Mouse (Mus musculus) spleen, adult 12 weeks (tissue): ENCODE measurements around the gene Slc25a54.
A peak's percentile ranks its signal among the peaks of the same experiment; 100 is the strongest.

ENCODE experiments used
- DNase-seq: peaks from one replicate; pipeline ENCODE4 v3.0.0; 2022; ENCODE audit warnings: low spot score

Gene Slc25a54

DNA sequence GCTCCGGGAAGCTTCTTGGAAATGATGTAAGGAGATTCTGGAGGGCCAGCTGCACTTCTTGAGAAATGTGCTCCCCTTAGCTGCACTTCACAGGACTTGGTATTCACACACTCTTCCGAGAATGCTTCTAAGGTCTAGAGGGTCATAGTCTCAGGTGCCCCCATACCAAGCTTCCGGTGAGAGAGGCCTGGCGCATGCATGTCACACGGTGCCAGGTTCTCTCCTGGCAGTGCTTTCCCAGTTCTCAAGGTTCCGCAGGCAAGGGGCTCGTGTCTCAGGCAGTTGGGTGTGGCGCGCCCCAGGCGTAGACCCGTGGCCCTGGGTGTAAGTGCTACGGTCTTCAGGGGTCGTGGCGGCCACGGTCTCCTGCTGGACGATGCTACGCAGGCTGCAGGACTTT is at the start of gene Slc25a54:
Slc25a54 (plus strand) TSS at position 301 of the 400 bp plus-strand sequence.
- DNase-seq = no peak

DNA sequence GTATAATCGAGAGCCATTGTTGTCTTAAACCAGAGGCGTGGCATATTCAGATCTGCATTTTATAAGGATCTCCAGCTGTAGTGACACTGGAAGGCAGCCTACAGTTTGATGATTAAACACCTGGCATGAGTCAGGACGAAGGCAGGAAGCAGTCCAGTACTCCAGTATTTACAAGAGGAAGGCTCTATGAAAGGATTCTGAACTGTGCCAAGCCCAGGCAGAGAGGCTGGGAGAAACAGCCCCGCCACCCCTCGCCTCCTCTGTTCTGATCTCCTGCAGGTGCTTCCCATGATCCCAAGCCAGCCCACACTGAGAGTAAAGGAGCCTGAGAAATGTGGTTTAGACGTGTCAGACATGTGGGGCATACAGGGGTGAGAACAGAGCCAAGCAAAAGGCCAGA is 49.5 kb upstream of the Slc25a54 start:
- DNase-seq = no peak

GRCm38 (mm10) chr3:109031626-109032025 is 48.6 kb upstream of the Slc25a54 start:
- no peak for DNase-seq

DNA sequence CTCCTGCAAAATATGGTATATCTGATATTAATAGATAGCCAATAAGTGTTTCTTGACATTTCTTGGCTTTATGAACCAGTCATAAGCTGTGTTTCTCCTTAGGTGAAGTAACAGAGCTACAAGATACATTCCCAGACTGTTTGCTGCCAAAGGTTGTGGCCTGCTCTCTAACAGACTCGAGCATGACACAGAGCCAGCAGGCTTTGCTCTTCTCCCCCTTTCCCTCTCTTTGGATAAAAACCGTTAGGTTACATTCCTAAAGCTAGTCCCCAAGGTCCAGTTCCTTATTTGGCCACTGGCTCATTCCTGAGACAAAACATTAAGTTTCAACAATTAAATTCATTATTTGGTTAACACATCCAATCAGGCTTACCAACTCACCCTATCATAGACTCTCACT is 48.0 kb upstream of the Slc25a54 start:
- DNase-seq = no peak

- DNase-seq = no peak
These were observed 45.9 kb upstream of the Slc25a54 start for GRCm38 (mm10) chr3:109034411-109034810.

DNA sequence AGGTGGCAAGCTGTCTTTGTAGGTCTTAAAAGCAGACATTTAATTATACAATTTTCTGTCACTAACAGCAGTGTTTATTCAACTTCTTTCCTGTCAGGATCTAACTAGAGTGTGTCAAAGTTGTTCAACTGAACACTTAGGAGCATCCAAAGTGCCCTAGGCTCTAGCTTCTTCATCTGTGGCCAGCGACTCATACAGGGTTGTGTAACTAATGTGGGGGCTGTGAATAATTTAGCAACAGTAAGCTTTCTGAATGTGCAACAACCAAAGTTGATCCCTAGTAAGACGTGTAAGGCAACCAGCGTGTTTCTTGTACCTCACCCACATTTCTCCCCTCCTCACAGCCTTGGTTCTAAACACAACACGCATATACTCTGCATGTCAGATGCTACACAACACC is 39.4 kb upstream of the Slc25a54 start:
- no peak for DNase-seq

GRCm38 (mm10) chr3:109043395-109043794 is 36.9 kb upstream of the Slc25a54 start:
- DNase-seq = no peak

- DNase-seq = no peak
These were observed 33.8 kb upstream of the Slc25a54 start for GRCm38 (mm10) chr3:109046428-109046827.

DNA sequence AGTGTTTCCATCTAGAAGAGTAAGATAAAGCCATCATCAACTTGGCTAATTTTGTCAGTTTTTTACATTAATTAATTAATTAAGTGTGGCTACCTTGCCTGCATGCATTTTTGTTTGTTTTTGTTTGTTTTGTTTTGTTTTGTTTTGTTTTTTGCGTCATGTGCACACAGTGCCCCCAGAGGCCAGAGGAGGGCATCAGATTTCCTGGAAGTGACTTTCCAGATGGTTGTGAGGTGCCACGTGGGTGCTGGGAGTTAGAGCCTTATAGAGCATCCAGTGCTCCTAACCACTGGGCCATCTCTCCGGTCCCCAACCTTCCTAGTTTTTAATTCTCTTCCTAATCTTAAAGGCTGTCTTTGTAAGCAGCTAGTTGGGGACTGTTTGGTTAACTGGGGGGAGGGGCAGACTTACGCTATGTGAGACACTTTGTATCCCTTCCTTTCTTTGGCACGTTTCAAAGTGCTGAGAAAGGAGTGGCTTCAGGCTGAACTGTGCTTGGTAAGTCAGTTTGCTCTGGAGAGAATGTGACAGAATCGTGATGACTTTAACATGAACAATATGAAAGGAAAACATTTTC is 32.5 kb upstream of the Slc25a54 start:
- no peak for DNase-seq

GRCm38 (mm10) chr3:109051056-109051945 is 29.0 kb upstream of the Slc25a54 start:
- DNase-seq = no peak

DNA sequence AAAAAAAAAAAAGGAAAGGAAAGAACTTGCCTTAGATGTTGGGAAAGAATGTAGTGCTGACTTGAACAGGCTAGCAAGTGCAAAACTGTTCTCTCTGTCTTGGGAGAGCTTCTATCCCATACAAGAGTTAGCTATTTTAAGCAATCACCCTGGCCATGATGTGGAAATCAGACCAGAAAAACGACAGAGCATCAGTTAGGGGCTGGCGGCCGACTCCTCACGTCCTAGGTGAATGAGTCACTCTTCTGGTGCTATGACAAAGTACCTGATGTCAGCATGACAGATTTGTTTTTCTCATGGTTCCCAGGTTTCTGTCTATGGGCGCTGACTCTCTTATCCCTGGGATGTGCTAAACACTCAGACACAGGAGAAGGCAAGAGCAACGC is 28.3 kb upstream of the Slc25a54 start:
- no peak for DNase-seq

- DNase-seq = no peak
These were observed 20.4 kb upstream of the Slc25a54 start for GRCm38 (mm10) chr3:109059903-109060302.

DNA sequence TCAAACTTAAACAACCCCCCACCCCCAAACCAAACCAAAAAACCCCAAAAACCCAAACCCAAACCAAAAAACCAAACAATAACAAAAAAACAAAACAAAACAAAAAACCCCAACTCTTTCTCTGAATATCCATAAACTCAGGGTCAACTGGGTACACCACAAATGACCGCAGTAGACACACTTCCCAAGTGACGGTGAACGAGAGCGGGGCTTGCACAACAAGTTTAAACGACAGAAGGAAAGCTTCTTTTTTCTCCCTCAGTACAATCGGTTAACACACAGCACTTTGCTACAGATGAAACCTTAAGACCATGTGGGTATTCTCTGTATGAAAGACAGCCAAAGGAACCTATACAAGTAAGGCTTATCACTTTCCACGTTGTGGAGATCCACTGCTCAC is 17.9 kb upstream of the Slc25a54 start:
- DNase-seq = no peak

DNA sequence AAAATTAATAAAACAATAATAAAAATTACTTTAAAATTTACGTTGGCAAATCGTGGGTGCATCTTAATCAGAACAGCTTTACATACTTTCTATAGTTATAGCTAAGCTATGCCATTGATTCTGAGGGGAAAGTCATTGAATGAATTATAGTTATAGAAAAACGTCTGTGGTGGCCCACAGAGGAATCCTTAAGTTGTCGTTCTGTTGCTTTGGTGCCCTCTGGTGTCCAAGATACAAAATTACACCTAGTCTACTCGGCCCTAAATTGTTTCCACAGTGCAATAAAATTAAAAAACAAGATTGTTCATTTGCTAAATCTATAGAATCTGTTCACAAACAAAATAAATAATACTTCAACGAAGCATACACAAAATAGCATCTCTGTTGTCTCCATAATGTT is 17.3 kb upstream of the Slc25a54 start:
- no peak for DNase-seq

DNA sequence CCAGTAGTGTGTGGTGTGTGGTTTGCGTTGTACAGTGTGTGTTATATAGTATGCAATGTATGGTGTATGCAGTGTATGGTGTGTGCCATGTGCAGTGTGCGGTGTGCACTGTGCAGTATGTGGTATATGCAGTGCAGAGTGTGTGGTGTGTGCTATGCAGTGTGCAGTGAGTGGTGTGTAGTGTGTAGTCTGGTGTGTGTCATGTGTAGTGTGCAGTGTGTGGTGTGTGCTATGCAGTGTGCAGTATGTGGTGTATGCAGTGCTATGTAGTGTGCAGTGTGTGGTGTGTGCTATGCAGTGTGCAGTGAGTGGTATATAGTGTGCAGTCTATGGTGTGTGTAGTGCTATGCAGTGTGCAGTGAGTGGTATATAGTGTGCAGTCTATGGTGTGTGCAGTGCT is 4.1 kb downstream of the Slc25a54 start:
- no peak for DNase-seq

- DNase-seq = no peak
These were observed 8.2 kb downstream of the Slc25a54 start for GRCm38 (mm10) chr3:109088460-109088859.

GRCm38 (mm10) chr3:109104702-109105101 is 24.4 kb downstream of the Slc25a54 start:
- DNase-seq = no peak

GRCm38 (mm10) chr3:109117136-109117535 is 36.9 kb downstream of the Slc25a54 start:
- DNase-seq = no peak

DNA sequence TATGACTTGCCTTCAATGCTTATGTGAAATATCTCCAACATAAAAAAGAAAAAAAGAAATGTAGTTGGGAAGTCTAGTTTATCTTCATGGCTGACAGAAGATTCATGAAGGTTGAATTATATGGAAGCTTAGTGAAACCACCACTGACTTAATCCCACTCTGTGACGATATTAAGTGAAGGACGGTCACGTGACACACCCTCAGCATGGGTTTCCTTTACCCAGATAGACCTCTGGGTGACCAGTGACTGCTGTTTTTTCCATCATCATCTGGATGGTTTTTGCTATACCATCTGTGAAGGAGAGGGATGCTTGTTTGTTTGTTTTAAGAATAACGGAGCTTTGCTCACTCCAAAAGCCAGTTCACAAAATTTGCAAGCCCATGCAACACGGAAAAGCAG is 39.3 kb downstream of the Slc25a54 start:
- no peak for DNase-seq

DNA sequence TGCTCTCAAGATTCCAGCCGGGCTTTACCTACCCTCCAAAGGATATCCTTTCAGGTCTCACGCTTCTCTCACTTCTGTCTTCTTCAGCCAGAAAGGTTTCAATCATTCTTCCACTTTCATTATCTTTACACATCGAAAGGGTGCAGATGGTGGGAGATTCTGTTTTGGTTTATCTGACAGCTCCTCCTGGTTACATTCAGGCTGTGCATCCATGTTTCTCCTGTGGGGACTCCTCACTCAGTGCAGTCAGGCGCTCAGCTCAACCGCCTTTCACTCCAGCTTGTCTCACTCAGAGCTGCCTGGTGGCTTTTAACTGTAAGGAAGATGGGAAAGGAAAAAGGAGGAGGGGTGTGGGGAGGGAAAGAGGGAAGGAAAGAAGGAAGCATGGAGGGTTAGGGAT is 39.7 kb downstream of the Slc25a54 start:
- no peak for DNase-seq

DNA sequence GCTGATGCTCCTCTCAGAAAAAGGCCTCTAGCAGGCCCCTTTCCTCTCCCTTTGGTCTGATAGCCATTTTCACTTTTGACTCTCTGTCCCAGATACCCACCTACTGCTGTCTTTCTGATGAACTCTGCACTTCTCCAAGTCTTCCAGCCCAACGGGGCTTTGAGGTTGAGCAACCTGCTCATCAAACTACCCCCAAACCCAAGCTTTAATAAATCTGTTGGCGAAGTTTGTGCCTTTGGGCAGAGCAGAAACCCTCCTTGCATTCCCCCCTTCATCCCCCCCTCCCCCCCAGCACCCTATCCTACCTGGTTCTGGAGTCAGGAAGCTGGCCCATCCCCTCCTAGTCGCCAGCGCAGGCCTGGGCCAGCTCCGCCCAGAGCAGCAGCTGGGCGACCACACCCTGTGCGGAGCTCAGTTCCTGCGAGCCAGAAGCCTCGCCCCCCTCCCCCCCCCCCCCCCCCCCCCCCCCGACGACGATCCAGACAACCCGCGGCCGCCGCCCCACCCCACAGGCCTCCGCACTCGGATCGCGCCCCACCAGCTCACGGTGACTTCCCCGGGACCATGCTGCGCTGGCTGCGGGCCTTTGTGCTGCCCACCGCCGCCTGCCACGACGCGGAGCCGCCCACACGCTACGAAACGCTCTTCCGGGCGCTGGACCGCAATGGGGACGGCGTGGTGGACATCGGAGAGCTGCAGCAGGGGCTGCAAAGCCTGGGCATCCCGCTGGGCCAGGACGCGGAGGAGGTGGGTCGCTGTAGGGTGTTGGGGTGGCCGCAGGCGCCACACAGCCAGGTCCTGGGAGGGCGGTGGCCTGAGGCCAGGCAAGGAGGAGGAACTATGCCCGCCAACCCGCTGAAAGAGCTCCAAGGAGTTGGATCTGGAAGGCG is 42.6 kb downstream of the Slc25a54 start, which contains the start of gene Slc25a24:
Slc25a24 (plus strand) TSS at position 509 of the 890 bp plus-strand sequence.
- peak; percentile 38 for DNase-seq

- DNase-seq = peak; percentile 38
These were observed 43.3 kb downstream of the Slc25a54 start for GRCm38 (mm10) chr3:109123531-109123981.
